Mouse (Mus musculus): ENCODE measurements around the gene Nop2. TPM values are rescaled to one million over a fixed set of nuclear protein-coding genes. Genes with fewer than 3 reads are reported as not detected.

Nop2 gene
- total RNA-seq, 2 experiments from 2014 or later: 14.6 to 18.6 TPM

GRCm38 (mm10) chr6:125172474-125172873 is 40.8 kb downstream of the Nop2 start:
- DNase-seq: no peak

DNA sequence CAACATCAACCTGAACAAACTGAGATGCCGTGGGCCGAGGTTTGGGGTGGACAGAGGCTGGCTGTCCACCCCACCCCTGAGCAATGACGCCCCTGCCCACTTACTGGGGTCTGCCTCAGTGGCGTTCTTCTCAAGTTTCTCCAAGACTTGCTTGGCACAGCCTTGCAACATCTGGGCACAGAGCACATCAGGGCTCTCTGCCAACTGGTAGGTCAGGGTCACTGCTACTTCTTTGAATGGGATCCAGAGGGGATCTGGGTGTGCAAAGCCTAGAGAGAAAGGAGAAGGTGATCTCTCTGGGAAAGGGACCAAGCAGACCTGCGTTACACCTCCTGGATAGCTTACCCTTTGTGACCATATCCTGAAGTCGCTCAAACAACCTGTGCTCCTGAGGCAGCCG is 41.5 kb downstream of the Nop2 start:
- no peak for DNase-seq

DNA sequence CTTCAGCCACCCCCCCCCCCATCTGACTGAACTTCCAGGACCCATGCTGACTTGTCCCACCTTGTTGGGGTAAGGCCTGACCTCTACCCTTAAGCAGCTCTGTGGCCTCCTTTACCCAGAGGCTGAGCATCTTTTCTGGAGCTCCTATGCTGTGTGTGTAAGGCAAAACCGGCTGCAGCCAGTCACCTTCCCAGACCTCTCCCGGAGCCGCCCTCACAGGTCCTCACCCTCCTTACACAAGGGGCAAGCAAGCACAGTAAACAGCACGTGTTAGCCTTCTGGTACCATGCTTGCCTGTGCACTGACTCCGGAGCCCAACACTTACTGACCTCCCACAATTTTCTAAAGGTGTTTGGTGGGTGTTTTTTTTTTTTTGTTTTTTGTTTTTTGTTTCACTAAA is 43.8 kb downstream of the Nop2 start:
- no peak for DNase-seq

DNA sequence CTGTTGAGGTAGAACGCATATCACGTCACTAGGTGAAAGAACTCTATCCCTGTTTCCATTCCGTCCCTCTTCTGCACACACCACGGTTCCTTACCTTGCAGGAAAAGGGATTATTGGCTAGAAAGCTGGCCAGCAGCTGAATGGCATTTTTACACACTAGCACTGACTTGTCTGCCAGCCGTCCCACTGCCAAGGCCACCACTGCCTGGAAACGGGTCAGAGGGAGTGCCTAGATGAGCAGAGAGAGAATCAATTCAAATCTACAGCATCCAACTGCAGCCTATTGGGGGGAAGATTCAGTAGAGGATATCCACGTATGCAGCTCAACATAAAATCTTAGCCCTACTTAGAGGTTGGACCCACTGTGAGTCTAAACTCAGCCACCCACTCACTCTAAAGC is 47.9 kb downstream of the Nop2 start:
- no peak for DNase-seq

- DNase-seq: no peak
Observed at GRCm38 (mm10) chr6:125182133-125182532, 50.4 kb downstream of the Nop2 start.

- DNase-seq: no peak
Observed at GRCm38 (mm10) chr6:125186203-125186602, 54.5 kb downstream of the Nop2 start.

GRCm38 (mm10) chr6:125190816-125191215 is 59.1 kb downstream of the Nop2 start:
- no peak for DNase-seq

DNA sequence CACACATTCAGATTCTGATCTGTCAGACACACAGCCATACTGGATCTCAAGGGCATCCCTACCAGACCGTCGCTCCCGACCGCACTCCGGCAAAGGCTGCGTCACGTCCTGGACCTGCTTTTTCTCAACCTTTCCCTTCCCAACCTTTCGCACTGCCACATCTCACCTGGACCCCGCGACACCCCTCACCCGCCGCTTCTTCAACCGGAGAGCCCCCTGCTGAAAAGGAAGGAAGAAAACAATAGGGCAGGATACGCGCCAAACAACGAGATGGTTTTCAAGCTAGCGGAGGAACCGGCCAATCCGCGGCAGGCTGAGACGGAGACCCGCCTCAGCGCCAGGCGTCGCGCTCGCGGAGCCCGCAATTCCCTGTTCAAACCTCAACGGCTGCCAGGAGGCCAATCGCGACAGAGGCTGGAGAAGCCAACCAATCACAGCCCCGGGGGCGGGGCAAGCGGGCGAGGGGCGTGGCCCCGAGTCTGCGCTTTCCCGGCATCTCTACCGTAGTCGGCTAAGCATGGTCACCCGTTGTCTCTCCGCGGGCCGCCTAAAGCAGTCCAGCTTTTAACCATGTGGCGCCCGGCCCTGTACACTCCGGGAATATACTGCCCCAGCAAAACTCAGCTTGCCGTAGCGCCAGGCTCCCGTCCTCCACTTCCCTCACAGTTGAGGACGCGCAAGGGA is 59.8 kb downstream of the Nop2 start, which contains the start of the genes Ncapd2 and Mrpl51:
TSS of gene Ncapd2 (minus strand) at position 370 of the 684 bp plus-strand sequence.
TSS of gene Mrpl51 (plus strand) at position 470 of the 684 bp plus-strand sequence.
- peak; percentile 97 for DNase-seq

- DNase-seq: peak; percentile 89
Observed at GRCm38 (mm10) chr6:125192016-125192714, 60.5 kb downstream of the Nop2 start.

DNA sequence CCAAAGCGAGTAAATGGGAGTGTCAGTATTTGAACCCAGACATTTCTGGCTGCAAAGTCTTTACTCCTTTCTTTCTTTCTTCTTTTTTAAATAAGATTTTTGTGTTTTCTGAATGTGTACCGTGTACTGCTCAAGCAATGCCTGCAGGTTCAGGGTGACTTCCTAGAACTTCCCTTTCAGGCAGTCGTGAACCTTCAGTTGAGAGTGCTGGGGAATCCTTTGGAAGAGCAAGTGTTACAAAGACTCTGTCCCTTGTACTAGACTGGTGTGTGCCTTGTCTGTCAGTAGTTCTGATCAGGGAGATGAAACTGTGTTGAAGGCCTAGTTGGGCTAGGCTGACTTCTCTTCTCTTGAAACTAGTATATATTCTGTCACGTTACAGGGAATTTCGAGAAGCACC is 61.1 kb downstream of the Nop2 start:
- DNase-seq: no peak

DNA sequence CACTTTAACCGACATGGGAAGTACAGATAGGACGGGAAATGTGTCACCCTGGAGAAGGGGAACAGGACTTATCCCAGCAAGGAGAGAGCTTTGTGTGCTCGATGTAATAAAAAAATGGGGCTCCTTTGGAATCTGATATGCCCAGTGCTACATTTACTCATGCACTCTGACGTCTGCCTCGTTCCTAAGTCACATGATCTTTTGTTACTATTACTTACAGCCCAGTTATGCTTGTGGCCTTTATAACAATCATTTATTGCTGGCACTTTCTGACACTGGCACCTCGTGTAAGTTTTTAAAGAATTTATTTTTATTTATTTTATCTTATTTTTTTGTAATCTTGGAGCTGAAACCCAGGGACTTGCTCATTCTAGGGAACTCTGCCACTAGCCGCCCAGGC is 61.7 kb downstream of the Nop2 start:
- DNase-seq: no peak

Small RNAs within 50 kb of the gene (microRNA-seq; reads per million reads assigned to microRNA genes)
- gene Mir7045 (ENCODE audit: borderline replicate concordance in 2 of 2): 0 to 0.74 reads per million in 2 experiments

Other genes with a start within 250 kb of the Nop2 start
- gene Cd4, start 243.7 kb upstream of the Nop2 start, total RNA-seq (2021): 1 to 10 TPM in 1 of 2 experiments, not detected in 1; 1.2 TPM
- gene Lag3, start 220.2 kb upstream of the Nop2 start, total RNA-seq (2021): under 1 TPM in 1 of 2 experiments, not detected in 1; 0.51 TPM
- gene Ptms, start 211.8 kb upstream of the Nop2 start, total RNA-seq (2021): 100 to 1,000 TPM; 126 to 152 TPM
- gene Mlf2, start 200.5 kb upstream of the Nop2 start, total RNA-seq (2021): 100 to 1,000 TPM; 207 to 210 TPM
- gene Cops7a, start 166.4 kb upstream of the Nop2 start, total RNA-seq (2021): 10 to 100 TPM; 96.2 to 99.0 TPM
- not detected for gene Pianp, start 135.2 kb upstream of the Nop2 start, total RNA-seq (2021)
- 10 to 100 TPM; 18.5 to 19.3 TPM for gene Zfp384, start 122.8 kb upstream of the Nop2 start, total RNA-seq (2021)
- 10 to 100 TPM; 24.2 to 29.1 TPM for gene Ing4, start 92.1 kb upstream of the Nop2 start, total RNA-seq (2021)
- gene Acrbp, start 82.2 kb upstream of the Nop2 start, total RNA-seq (2021): 1 to 10 TPM; 1.1 to 1.9 TPM
- gene Lpar5, start 64.0 kb upstream of the Nop2 start, total RNA-seq (2021): not detected
- gene Chd4, start 35.9 kb upstream of the Nop2 start, total RNA-seq (2021): 10 to 100 TPM; 67.8 to 72.6 TPM
- gene Iffo1, start 13.3 kb downstream of the Nop2 start, total RNA-seq (2021): 10 to 100 TPM; 12.4 to 15.3 TPM
- over 10,000 TPM; 11,297 to 11,631 TPM for gene Gapdh, start 34.6 kb downstream of the Nop2 start, total RNA-seq (2021)
- gene Ncapd2, start 59.8 kb downstream of the Nop2 start, total RNA-seq (2021): 10 to 100 TPM; 12.1 to 12.7 TPM
- gene Mrpl51, start 59.9 kb downstream of the Nop2 start, total RNA-seq (2021): 100 to 1,000 TPM; 214 to 227 TPM
- gene Vamp1, start 83.6 kb downstream of the Nop2 start, total RNA-seq (2021): 10 to 100 TPM; 17.5 to 19.2 TPM
- gene Tapbpl, start 100.0 kb downstream of the Nop2 start, total RNA-seq (2021): 1 to 10 TPM; 1.4 to 2.6 TPM
- gene Cd27, start 105.1 kb downstream of the Nop2 start, total RNA-seq (2021): under 1 TPM; 0.43 to 0.51 TPM
- gene Tuba3a, start 154.1 kb downstream of the Nop2 start, total RNA-seq (2021): not detected
- gene Ltbr, start 182.0 kb downstream of the Nop2 start, total RNA-seq (2021): 10 to 100 TPM; 21.2 to 21.7 TPM
- gene Scnn1a, start 188.8 kb downstream of the Nop2 start, total RNA-seq (2021): under 1 TPM; 0.10 to 0.19 TPM
- 10 to 100 TPM; 26.7 to 33.7 TPM for gene Tnfrsf1a, start 217.5 kb downstream of the Nop2 start, total RNA-seq (2021)
- not detected for gene Plekhg6, start 248.9 kb downstream of the Nop2 start, total RNA-seq (2021)

Data from gastrocnemius, postnatal 25 days (tissue).